19 mouse cellular contexts compared by ENCODE assay signal in genomic region chr10:61827950-61828936, GRCm38 (mm10). TPM values are rescaled to one million over a fixed set of nuclear protein-coding genes. Genes with fewer than 3 reads are reported as not detected.
DNase-seq lines count a peak whose midpoint lies in the region; ATAC-seq lines count a peak whose summit lies in the region.
"Had no signal": no experiment of that assay in that cellular context is flagged by ENCODE, and none has a peak within 500 bp of the region (broad histone marks: within the 10 kb centered on the region; RNA-seq: fewer than 3 reads in every experiment).

No protein-coding gene starts in this region.

- H3K27me3 ChIP-seq in neural tube, embryonic 15.5 days (replicated peaks): no peaks in the 10 kb centered on the region
- H3K27me3 ChIP-seq in embryonic facial prominence, embryonic 13.5 days: no peaks in the 10 kb centered on the region
- 0 out of 2 replicates have a peak, but pooled peaks cover 12% of the 10 kb centered on the region for H3K27me3 ChIP-seq in liver, embryonic 12.5 days (replicated peaks)
- H3K27me3 ChIP-seq: forebrain, embryonic 12.5 days; heart, embryonic 15.5 days; hindbrain, embryonic 12.5 days; liver, embryonic 15.5 days; midbrain, embryonic 15.5 days had no signal

- no peak overlapping the region for H3K9ac ChIP-seq in neural tube, embryonic 15.5 days (replicated peaks)
- H3K9ac ChIP-seq in embryonic facial prominence, embryonic 13.5 days: no peak overlapping the region
- H3K9ac ChIP-seq in liver, embryonic 12.5 days: no peak overlapping the region
- H3K9ac ChIP-seq: forebrain, embryonic 12.5 days; heart, embryonic 15.5 days; hindbrain, embryonic 12.5 days; liver, embryonic 15.5 days had no signal

- H3K9me3 ChIP-seq in neural tube, embryonic 15.5 days (replicated peaks): no peaks in the 10 kb centered on the region
- H3K9me3 ChIP-seq in embryonic facial prominence, embryonic 13.5 days: no peaks in the 10 kb centered on the region
- H3K9me3 ChIP-seq in liver, embryonic 12.5 days (replicated peaks): no peaks in the 10 kb centered on the region
- H3K9me3 ChIP-seq: forebrain, embryonic 12.5 days; heart, embryonic 15.5 days; hindbrain, embryonic 12.5 days; liver, embryonic 15.5 days; midbrain, embryonic 15.5 days had no signal

- 88% methylated on average over 32 of the region's 32 CpGs for WGBS in neural tube, embryonic 15.5 days
- 66% methylated on average over 32 of the region's 32 CpGs for WGBS in embryonic facial prominence, embryonic 13.5 days
- 74% methylated on average over 32 of the region's 32 CpGs for WGBS in liver, embryonic 12.5 days (ENCODE audit: insufficient replicate concordance)

- H3K4me2 ChIP-seq in neural tube, embryonic 15.5 days: no peak overlapping the region
- no peak overlapping the region for H3K4me2 ChIP-seq in embryonic facial prominence, embryonic 13.5 days
- no peak overlapping the region for H3K4me2 ChIP-seq in liver, embryonic 12.5 days
- H3K4me2 ChIP-seq: forebrain, embryonic 12.5 days; heart, embryonic 15.5 days; hindbrain, embryonic 12.5 days; liver, embryonic 15.5 days; midbrain, embryonic 15.5 days had no signal

- H3K27ac ChIP-seq in neural tube, embryonic 15.5 days (replicated peaks): no peak overlapping the region
- peak overlapping the region; percentile 83; the same call in 1 of the 2 replicates for H3K27ac ChIP-seq in embryonic facial prominence, embryonic 13.5 days
- H3K27ac ChIP-seq in liver, embryonic 12.5 days: no peak overlapping the region
- H3K27ac ChIP-seq: forebrain, embryonic 12.5 days; heart, embryonic 15.5 days; liver, embryonic 15.5 days; midbrain, embryonic 15.5 days had no signal

- peak; percentile 46 for DNase-seq in neural tube, embryonic 10.5 days (ENCODE audit: extremely low spot score, low spot score)
- peak; percentile 34 for DNase-seq in embryo, embryonic 10 days (ENCODE audit: low spot score)
- DNase-seq in MN1 (ENCODE audit: low spot score): no peak
- DNase-seq: cerebellum, adult 2 months; cerebellum, postnatal 36 days; gastrocnemius, postnatal 25 days; kidney, postnatal 4 days had no signal

- H3K4me1 ChIP-seq in neural tube, embryonic 15.5 days: no peaks in the 10 kb centered on the region; the same call in 1 of the 2 replicates
- H3K4me1 ChIP-seq in embryonic facial prominence, embryonic 13.5 days: peaks cover 73% of the 10 kb centered on the region
- no peaks in the 10 kb centered on the region for H3K4me1 ChIP-seq in liver, embryonic 12.5 days
- H3K4me1 ChIP-seq: heart, embryonic 15.5 days; liver, embryonic 15.5 days had no signal

- H3K36me3 ChIP-seq in neural tube, embryonic 15.5 days: no peaks in the 10 kb centered on the region
- no peaks in the 10 kb centered on the region for H3K36me3 ChIP-seq in embryonic facial prominence, embryonic 13.5 days
- H3K36me3 ChIP-seq in liver, embryonic 12.5 days: no peaks in the 10 kb centered on the region
- H3K36me3 ChIP-seq: forebrain, embryonic 12.5 days; heart, embryonic 15.5 days; hindbrain, embryonic 12.5 days; liver, embryonic 15.5 days; midbrain, embryonic 15.5 days had no signal

- no peak overlapping the region for H3K4me3 ChIP-seq in neural tube, embryonic 15.5 days (replicated peaks)
- H3K4me3 ChIP-seq in embryonic facial prominence, embryonic 13.5 days: no peak overlapping the region
- H3K4me3 ChIP-seq in liver, embryonic 12.5 days: no peak overlapping the region
- H3K4me3 ChIP-seq: forebrain, embryonic 12.5 days; heart, embryonic 15.5 days; hindbrain, embryonic 12.5 days; liver, embryonic 15.5 days; midbrain, embryonic 15.5 days; myocyte had no signal

- no peak for ATAC-seq in neural tube, embryonic 15.5 days (ENCODE audit: low FRiP score)
- no peak for ATAC-seq in embryonic facial prominence, embryonic 13.5 days (ENCODE audit: insufficient number of reproducible peaks, insufficient read depth, low FRiP score, low TSS enrichment, low read depth)
- ATAC-seq in liver, embryonic 12.5 days: no peak
- ATAC-seq in megakaryocyte-erythroid progenitor cell, adult 5-6 weeks (replicated peaks; ENCODE audit: low FRiP score, low TSS enrichment, poor library complexity, severe bottlenecking): no peak
- ATAC-seq: midbrain, embryonic 15.5 days had no signal

RNA-seq across cellular contexts. Expression of gene H2afy2, which starts 44.3 kb away (rescaled TPM):
- 232 and 258 TPM in 2 replicates for polyA plus RNA-seq in neural tube, embryonic 15.5 days (2015; fragmentation: Nextera tagmentation; extraction: Ambion mirVana)
- 281 and 321 TPM in 2 replicates for polyA plus RNA-seq in embryonic facial prominence, embryonic 13.5 days (2015; fragmentation: Nextera tagmentation; extraction: Ambion mirVana)
- polyA plus RNA-seq in liver, embryonic 12.5 days (2016; fragmentation: Nextera tagmentation; extraction: Ambion mirVana): 17.3 and 19.4 TPM in 2 replicates
- not detected in 2 replicates for total RNA-seq in megakaryocyte-erythroid progenitor cell, adult 5-6 weeks (2014; fragmentation: Nextera tagmentation)
- not detected in 2 replicates for total RNA-seq in megakaryocyte-erythroid progenitor cell, adult 5-6 weeks (2017)
- total RNA-seq: MEL; neutrophil, adult 5-6 weeks had no signal

Comparison
In these comparisons a context has a peak if more than half of its experiments do, and no peak if none do; other contexts are left out.
1. RNA of gene H2afy2, which starts 44.3 kb away (polyA plus RNA-seq): 281 to 321 TPM in embryonic facial prominence, embryonic 13.5 days and 232 to 258 TPM in neural tube, embryonic 15.5 days; 17.3 to 19.4 TPM in liver, embryonic 12.5 days; every median in the first group is over 10 times any median in the second.